Mouse (Mus musculus): ENCODE data around the gene Mettl27. TPM values are rescaled to one million over a fixed set of nuclear protein-coding genes. Genes with fewer than 3 reads are reported as not detected.

The Mettl27 gene
- polyA plus RNA-seq (2015; fragmentation: Illumina TruSeq; extraction: RNeasy Lipid Tissue Mini Kit (QIAGEN cat#74804); ENCODE audit: insufficient read depth, low read depth, low replicate concordance) = 2.3 TPM

DNA sequence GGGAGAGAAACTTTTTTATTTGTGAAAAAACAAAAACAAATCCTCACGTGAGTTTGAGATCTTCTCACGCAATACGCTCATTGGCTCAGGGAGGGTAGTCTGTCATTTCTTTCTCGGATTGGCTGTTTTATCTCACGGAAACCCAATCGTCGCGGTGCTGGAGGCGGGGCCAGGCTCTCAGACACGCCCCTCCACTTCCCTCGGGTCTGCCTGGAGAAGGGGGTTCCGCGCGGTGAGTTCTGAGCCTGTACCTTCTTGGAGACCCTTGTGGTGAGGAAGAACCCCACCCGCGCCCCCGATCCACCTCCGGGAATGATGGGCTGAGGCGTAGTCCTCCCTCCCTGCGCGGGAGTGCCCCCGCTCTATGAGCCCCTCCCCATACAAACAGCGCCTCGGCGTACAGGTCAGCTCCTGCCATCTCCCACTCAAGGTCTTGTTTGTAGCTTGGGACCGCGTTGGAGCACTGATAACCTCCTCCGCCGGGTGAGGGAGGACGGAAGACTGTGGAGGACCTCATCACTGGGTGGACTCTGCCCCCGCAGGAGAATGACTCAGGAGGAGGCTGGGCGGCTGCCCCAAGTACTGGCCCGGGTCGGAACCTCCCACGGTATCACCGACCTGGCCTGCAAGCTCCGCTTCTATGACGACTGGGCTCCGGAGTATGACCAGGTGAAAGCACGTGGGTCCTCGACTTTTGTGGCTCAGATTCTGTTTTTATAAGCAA, at the start of gene Mettl27:
Gene Mettl27 (plus strand): TSS at position 190 of the 724 bp plus-strand sequence.

DNA sequence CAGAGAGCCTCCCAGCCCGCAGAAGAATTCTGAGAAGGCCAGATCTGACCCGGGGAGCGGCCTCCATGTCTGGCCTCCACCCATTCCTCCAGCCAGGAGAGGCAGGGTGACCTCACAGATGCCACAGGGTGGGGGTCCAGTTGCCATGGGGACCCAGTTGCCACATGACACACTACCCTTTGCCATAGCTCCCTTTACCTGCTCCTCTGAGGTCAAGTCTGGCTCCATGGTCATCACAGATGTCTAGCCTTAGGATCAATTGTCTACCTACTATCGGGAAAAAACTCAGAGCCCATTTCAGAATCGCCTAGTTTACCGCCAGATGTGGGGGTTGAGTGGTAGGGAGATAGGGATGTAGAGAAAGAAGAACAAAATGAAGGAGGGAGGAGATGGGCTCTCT, 25.5 kb upstream of the Mettl27 start, which contains the start of gene Tmem270:
Gene Tmem270 (minus strand): TSS at position 101 of the 400 bp plus-strand sequence.

DNA sequence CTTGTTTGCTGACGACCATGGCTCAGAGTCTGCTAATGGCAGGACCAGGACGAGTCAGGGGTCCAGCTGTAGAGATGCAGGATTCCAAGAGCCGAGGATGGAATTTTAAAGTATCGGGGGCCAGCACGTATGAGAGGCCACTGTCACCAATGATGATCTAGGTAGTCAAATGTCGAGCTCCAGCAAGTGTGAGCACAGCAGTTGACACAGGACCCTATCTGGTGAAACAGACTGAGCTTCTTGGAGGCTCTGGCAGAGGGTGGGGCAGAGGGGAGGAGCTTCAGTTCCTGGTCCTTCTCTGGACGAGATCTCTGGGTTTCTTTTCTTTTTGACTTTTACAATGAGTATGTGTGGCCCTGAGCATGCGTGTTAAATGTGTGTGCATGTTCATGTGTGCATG, 16.9 kb upstream of the Mettl27 start, which contains the start of gene Cldn13:
Gene Cldn13 (minus strand): TSS at position 216 of the 400 bp plus-strand sequence.

DNA sequence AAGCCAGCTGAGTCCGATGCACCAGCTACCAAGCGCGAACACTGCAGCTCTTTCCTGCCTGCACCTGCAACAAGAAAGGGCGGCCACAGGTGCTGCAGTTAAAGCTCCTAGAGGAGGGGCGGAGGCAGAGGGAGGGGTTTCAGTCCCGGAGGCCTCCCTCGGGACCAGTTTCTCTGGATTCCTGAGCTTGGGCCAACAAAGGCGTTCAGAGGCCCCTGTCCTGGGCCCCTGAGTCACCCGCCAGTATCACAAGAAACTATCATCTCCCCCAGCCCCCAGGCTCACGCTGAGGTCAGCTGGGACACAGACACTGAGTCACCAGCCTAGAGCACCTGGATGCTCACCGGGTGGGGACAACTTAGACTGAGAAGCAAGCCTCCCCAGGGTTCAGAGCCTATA, 14.7 kb downstream of the Mettl27 start, which contains the start of gene Cldn4:
Gene Cldn4 (minus strand): TSS at position 78 of the 399 bp plus-strand sequence.

DNA sequence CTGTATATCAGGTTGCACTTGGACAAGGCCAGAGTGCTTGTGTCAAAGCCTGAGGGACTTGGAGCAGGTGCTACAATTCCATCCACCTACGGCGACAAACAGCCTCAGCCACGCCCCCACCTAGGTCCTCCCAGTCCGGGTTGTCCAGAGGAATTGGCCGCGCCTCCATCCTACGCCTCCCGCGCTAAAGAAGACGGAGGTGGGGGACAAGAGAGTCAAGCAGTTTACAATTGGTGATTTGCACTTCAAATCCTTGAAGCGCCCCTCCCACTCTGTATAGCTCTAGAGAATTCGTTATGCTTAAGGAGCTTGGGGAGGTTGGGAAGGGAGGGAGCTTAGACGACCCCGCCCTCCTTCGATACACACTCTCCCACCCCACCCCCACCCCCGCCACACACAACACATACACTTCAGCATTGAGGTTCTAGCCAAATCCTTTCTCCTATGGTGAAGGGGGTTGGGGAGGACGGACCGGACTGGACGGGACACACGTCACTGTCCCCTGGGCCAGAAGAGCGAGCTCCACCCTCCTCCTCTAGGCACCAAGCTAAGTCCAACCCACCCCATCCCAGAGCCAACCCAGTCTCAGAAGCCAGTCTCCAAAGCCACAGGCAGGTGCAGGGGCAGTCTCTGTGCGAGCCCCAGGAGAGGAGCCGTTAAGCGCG, 53.6 kb downstream of the Mettl27 start, which contains the start of gene Cldn3:
Gene Cldn3 (plus strand): TSS at position 582 of the 665 bp plus-strand sequence.

Other genes starting within 250 kb of the Mettl27 start
- gene Limk1, start 243.8 kb upstream of the Mettl27 start, polyA plus RNA-seq (2015; fragmentation: Illumina TruSeq; extraction: RNeasy Lipid Tissue Mini Kit (QIAGEN cat#74804); ENCODE audit: insufficient read depth, low read depth, low replicate concordance) = 2.5 TPM
- gene Eln, start 185.0 kb upstream of the Mettl27 start, polyA plus RNA-seq (2015; fragmentation: Illumina TruSeq; extraction: RNeasy Lipid Tissue Mini Kit (QIAGEN cat#74804); ENCODE audit: insufficient read depth, low read depth, low replicate concordance) = 38.7 TPM
- gene Tmem270, start 25.6 kb upstream of the Mettl27 start, polyA plus RNA-seq (2015; fragmentation: Illumina TruSeq; extraction: RNeasy Lipid Tissue Mini Kit (QIAGEN cat#74804); ENCODE audit: insufficient read depth, low read depth, low replicate concordance) = not detected
- not detected for gene Cldn13, start 16.8 kb upstream of the Mettl27 start, polyA plus RNA-seq (2015; fragmentation: Illumina TruSeq; extraction: RNeasy Lipid Tissue Mini Kit (QIAGEN cat#74804); ENCODE audit: insufficient read depth, low read depth, low replicate concordance)
- gene Cldn4, start 14.6 kb downstream of the Mettl27 start, polyA plus RNA-seq (2015; fragmentation: Illumina TruSeq; extraction: RNeasy Lipid Tissue Mini Kit (QIAGEN cat#74804); ENCODE audit: insufficient read depth, low read depth, low replicate concordance) = 3.9 TPM
- 25.9 TPM for gene Cldn3, start 53.8 kb downstream of the Mettl27 start, polyA plus RNA-seq (2015; fragmentation: Illumina TruSeq; extraction: RNeasy Lipid Tissue Mini Kit (QIAGEN cat#74804); ENCODE audit: insufficient read depth, low read depth, low replicate concordance)
- 23.5 TPM for gene Abhd11, start 76.8 kb downstream of the Mettl27 start, polyA plus RNA-seq (2015; fragmentation: Illumina TruSeq; extraction: RNeasy Lipid Tissue Mini Kit (QIAGEN cat#74804); ENCODE audit: insufficient read depth, low read depth, low replicate concordance)
- gene Stx1a, start 91.1 kb downstream of the Mettl27 start, polyA plus RNA-seq (2015; fragmentation: Illumina TruSeq; extraction: RNeasy Lipid Tissue Mini Kit (QIAGEN cat#74804); ENCODE audit: insufficient read depth, low read depth, low replicate concordance) = 5.5 TPM
- gene Dnajc30, start 131.8 kb downstream of the Mettl27 start, polyA plus RNA-seq (2015; fragmentation: Illumina TruSeq; extraction: RNeasy Lipid Tissue Mini Kit (QIAGEN cat#74804); ENCODE audit: insufficient read depth, low read depth, low replicate concordance) = 7.2 TPM
- 23.0 TPM for gene Bud23, start 132.6 kb downstream of the Mettl27 start, polyA plus RNA-seq (2015; fragmentation: Illumina TruSeq; extraction: RNeasy Lipid Tissue Mini Kit (QIAGEN cat#74804); ENCODE audit: insufficient read depth, low read depth, low replicate concordance)
- 0.74 TPM for gene Vps37d, start 145.9 kb downstream of the Mettl27 start, polyA plus RNA-seq (2015; fragmentation: Illumina TruSeq; extraction: RNeasy Lipid Tissue Mini Kit (QIAGEN cat#74804); ENCODE audit: insufficient read depth, low read depth, low replicate concordance)
- gene Mlxipl, start 157.5 kb downstream of the Mettl27 start, polyA plus RNA-seq (2015; fragmentation: Illumina TruSeq; extraction: RNeasy Lipid Tissue Mini Kit (QIAGEN cat#74804); ENCODE audit: insufficient read depth, low read depth, low replicate concordance) = 31.5 TPM
- gene Tbl2, start 217.3 kb downstream of the Mettl27 start, polyA plus RNA-seq (2015; fragmentation: Illumina TruSeq; extraction: RNeasy Lipid Tissue Mini Kit (QIAGEN cat#74804); ENCODE audit: insufficient read depth, low read depth, low replicate concordance) = 4.1 TPM
- 10.6 TPM for gene Bcl7b, start 235.9 kb downstream of the Mettl27 start, polyA plus RNA-seq (2015; fragmentation: Illumina TruSeq; extraction: RNeasy Lipid Tissue Mini Kit (QIAGEN cat#74804); ENCODE audit: insufficient read depth, low read depth, low replicate concordance)